Mouse (Mus musculus): Measurements from ENCODE around the gene Nck2.
"Not testable (repeated sequence)": the region's sequence is repeated elsewhere in the genome, so short reads cannot be mapped to it uniquely, and the experiment has no call there.

Gene Nck2

GRCm38 (mm10) chr1:43534060-43534760 lies 89.8 kb downstream of the Nck2 start:
- DNase-seq (ENCODE audit: low read depth, low spot score): no peak

- DNase-seq (ENCODE audit: low read depth, low spot score): peak; percentile 47
Measured at GRCm38 (mm10) chr1:43535519-43536000, 91.2 kb downstream of the Nck2 start.

GRCm38 (mm10) chr1:43536266-43536665 lies 91.9 kb downstream of the Nck2 start:
- no peak for DNase-seq (ENCODE audit: low read depth, low spot score)

- DNase-seq (ENCODE audit: low read depth, low spot score): no peak
Measured at GRCm38 (mm10) chr1:43537021-43537420, 92.6 kb downstream of the Nck2 start.

- no peak for DNase-seq (ENCODE audit: low read depth, low spot score)
Measured at GRCm38 (mm10) chr1:43537496-43537895, 93.1 kb downstream of the Nck2 start.

- no peak for DNase-seq (ENCODE audit: low read depth, low spot score)
Measured at GRCm38 (mm10) chr1:43538716-43539115, 94.3 kb downstream of the Nck2 start.

- no peak for DNase-seq (ENCODE audit: low read depth, low spot score)
Measured at GRCm38 (mm10) chr1:43539689-43540380, 95.5 kb downstream of the Nck2 start.

- DNase-seq (ENCODE audit: low read depth, low spot score): no peak
Measured at GRCm38 (mm10) chr1:43542339-43542738, 98.0 kb downstream of the Nck2 start.

- DNase-seq (ENCODE audit: low read depth, low spot score): no peak
Measured at GRCm38 (mm10) chr1:43547644-43548043, 103.3 kb downstream of the Nck2 start.

- DNase-seq (ENCODE audit: low read depth, low spot score): no peak
Measured at GRCm38 (mm10) chr1:43548749-43549148, 104.4 kb downstream of the Nck2 start.

GRCm38 (mm10) chr1:43550525-43550924 lies 106.1 kb downstream of the Nck2 start:
- no peak for DNase-seq (ENCODE audit: low read depth, low spot score)

- DNase-seq (ENCODE audit: low read depth, low spot score): not testable (repeated sequence)
Measured at GRCm38 (mm10) chr1:43553989-43554679, 109.8 kb downstream of the Nck2 start.

GRCm38 (mm10) chr1:43555222-43555974 lies 111.0 kb downstream of the Nck2 start:
- no peak for DNase-seq (ENCODE audit: low read depth, low spot score)

GRCm38 (mm10) chr1:43558329-43558728 lies 114.0 kb downstream of the Nck2 start:
- DNase-seq (ENCODE audit: low read depth, low spot score): no peak

- no peak for DNase-seq (ENCODE audit: low read depth, low spot score)
Measured at GRCm38 (mm10) chr1:43559043-43559692, 114.8 kb downstream of the Nck2 start.

- no peak for DNase-seq (ENCODE audit: low read depth, low spot score)
Measured at GRCm38 (mm10) chr1:43561085-43561484, 116.7 kb downstream of the Nck2 start.

- no peak for DNase-seq (ENCODE audit: low read depth, low spot score)
Measured at GRCm38 (mm10) chr1:43562002-43562666, 117.8 kb downstream of the Nck2 start.

GRCm38 (mm10) chr1:43565260-43565659 lies 120.9 kb downstream of the Nck2 start:
- no peak for DNase-seq (ENCODE audit: low read depth, low spot score)

GRCm38 (mm10) chr1:43566677-43567377 lies 122.4 kb downstream of the Nck2 start:
- no peak for DNase-seq (ENCODE audit: low read depth, low spot score)

- DNase-seq (ENCODE audit: low read depth, low spot score): no peak
Measured at GRCm38 (mm10) chr1:43568824-43569223, 124.4 kb downstream of the Nck2 start.
